Mouse (Mus musculus): ENCODE results near the gene Exph5.

DNA sequence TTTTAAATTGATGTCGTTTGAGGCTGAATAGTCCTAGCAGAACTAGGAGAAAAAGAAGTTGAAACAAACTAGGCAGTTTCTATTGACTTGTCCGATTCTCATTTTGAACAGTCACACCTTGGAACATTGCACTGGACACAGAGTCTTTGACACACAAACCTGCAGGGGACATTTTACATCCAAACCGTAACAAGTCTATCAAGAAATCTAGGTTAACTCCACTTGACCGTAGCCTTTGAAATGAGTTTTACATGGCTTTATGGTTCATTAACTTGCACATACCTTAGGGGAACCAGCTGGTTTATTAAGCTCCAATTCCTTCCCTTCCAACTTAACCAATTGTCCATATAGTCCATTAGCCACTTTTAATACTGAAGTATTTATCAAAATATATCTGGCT lies 99.2 kb downstream of the Exph5 start:
- no peak for TF ChIP-seq POLR2A (IDR thresholded peaks at IDR 0.05; ENCODE audit: extremely low read depth, insufficient read depth, low read length)
- no peak for TF ChIP-seq CTCF (IDR thresholded peaks at IDR 0.05; ENCODE audit: low read depth, low read length)

Measured in liver, adult 2 months (tissue).